Mouse (Mus musculus): ENCODE results near the gene Prex1.

DNA sequence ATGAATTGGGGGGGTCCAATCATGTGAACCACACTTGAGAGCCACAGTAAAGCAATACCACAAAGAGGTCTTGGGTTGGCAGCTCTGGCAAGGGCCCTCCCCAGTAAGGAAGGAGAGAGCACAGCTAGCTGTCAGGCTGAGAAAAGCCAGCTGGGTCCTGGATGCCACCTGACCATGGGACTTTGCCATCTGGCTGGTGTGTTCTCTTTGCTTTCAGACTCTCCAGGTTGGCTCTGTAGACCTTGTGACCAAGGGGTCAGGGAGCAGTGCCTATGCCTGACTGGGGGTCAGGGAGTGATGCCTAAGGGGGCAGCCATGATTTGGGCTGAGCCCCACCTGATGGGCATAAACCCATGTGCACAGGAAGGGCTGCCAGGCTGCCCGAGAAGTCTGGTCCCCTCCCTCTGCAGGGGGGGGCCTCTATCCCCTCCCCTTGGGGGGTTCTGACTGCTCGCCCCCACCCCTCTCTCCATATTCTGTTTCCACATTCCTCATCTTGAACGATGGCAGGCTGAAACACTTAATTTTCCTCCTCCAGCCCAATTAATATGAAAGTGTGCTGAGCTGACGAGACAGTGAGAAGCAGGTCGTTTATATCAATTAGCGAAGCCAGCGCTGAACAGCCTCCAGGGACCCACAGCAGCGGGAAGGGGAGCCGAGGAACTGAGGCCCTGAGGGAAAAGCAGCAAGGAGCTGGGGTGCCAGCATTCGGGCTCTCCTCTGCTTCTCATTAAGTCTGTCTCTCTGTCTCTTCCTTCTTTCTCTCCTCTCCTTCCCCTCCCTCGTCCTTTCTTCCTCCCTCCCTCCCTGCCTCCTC, 172.3 kb downstream of the Prex1 start:
- TF ChIP-seq CTCF (IDR thresholded peaks at IDR 0.05; ENCODE audit: low read depth, low read length) (no peak), GATA1 (IDR thresholded peaks at IDR 0.05; ENCODE audit: borderline replicate concordance, low read length) (no peak), POLR2AphosphoS5 (IDR thresholded peaks at IDR 0.05; ENCODE audit: insufficient replicate concordance, low read depth, low read length) (no peak), TAL1 (conservative IDR thresholded peaks at IDR 0.05; ENCODE audit: low read depth, low read length) (no peak)
